Mouse (Mus musculus) bone marrow macrophage, adult 2 months (primary cell): ENCODE measurements around the gene Scaf8.
"Not testable (repeated sequence)": the region's sequence is repeated elsewhere in the genome, so short reads cannot be mapped to it uniquely, and the experiment has no call there.

Experiments
- CTCF ChIP-seq: IDR thresholded peaks from 2 replicates; pipeline ENCODE4 v1.5.1; 2012; ENCODE audit warnings: low read depth, mild to moderate bottlenecking, low read length, moderate library complexity
- POLR2A ChIP-seq: IDR thresholded peaks from 2 replicates; pipeline ENCODE4 v1.6.1; 2012; ENCODE audit warnings: mild to moderate bottlenecking, low read depth, low read length, borderline replicate concordance

DNA sequence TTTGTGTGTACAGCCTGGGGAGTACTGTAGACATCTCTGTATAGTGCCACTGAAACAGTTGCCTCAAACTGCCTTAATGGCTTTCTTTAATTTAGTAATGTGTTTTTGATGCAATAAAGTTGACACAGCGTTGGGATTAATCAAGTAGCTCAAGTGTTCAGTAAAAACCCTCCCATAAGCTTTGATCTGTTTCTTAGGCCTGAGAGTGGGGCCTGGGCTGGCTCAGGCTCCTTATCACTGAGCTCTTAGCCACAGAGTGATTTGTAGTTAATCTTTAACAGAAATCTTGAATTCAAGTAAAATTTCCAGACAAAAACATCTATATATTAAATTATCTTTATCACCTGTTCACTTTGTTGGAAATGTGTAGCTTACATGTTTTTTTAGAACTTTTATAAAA, 8.8 kb downstream of the Scaf8 start:
- TF ChIP-seq CTCF, POLR2A: not testable (repeated sequence)
